Mouse (Mus musculus) right cerebral cortex, postnatal 14 days (tissue): ENCODE results near the gene Tjp1.

Source experiments
- DNase-seq: peaks from one replicate; pipeline ENCODE4 v3.0.0; 2022

Gene Tjp1

GRCm38 (mm10) chr7:65527071-65528007, at the start of gene Tjp1:
TSS of gene Tjp1 (minus strand) at chr7:65527781.
- peak; percentile 72 for DNase-seq

GRCm38 (mm10) chr7:65577118-65577517, 49.5 kb upstream of the Tjp1 start:
- DNase-seq, result peak; percentile 24

DNA sequence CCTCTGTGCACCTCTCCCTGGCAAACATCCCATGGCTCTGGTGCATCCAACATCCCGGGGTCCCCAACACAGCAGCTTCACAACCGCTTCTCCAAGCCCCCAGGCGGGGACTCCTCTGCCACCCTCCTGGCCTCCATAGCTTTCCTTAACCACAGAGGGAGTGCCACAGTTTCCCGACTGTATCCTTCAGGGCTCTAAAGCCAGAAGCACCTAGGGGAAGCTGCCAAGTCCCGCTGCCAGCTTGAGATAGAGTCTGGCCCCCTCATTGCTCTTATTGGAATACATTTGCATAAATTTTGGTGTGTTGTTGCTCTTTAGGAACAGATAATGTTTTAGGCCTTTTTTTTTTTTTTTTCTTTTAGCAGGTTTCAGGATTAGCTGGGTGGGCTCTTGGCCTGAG, 45.1 kb upstream of the Tjp1 start:
- DNase-seq, result peak; percentile 24

DNA sequence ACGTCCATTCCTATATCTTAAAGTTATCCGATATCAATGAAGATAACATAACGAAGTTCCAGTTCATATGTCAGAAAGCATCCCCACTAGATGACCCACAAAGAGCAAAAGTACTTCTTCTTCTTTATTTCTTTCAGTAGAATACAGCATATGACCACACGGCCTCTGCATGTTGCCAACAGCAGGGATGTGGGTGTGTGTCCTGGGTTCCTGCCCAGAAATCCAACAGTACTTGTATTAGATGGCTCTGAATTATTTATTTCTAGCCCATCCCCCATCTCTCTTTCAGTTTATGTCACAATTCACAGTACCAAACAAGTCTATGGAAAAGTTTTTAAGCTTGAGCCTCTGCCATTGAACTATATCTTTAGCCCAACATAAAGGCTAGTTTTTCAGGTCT, 43.1 kb upstream of the Tjp1 start:
- DNase-seq, result no peak

DNA sequence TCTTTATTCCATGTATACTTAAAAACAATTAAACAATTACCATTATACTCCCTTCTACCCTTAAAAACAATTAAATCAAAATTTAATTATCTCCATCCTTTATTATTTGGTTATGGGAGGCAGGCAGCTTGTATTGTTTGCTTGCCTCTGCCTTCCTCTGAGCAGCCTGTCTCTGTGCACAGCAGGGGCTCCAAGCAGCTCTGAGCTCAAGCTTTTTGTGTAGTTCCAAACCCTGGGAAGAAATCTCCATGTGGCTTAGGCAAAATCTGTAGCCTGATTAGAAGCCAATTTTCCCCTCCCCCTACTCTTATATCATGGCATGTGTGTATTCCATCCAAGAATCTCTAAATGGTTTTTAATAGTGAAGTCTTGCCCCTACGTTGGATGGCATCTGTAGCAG, 28.4 kb upstream of the Tjp1 start:
- no peak for DNase-seq

GRCm38 (mm10) chr7:65545741-65546140, 18.2 kb upstream of the Tjp1 start:
- DNase-seq, result no peak

DNA sequence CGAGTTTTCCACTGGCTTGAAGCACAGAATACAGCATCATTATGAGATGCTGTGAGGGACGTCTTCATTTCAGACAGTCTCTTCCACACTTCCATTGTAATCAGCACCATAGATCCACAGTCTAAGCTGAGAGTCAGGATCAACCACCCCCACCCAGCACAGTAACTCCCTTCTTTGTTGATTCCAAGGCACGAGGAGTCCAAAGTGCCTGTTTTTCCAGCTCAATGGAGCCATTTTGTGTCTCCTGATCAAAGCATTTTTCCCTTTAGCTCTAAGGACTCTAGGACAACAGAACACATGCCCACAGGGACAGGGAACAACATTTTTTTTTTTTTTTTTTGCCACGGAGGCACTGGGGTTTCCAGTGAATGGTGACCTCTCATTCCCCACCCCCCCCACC, 5.1 kb upstream of the Tjp1 start:
- no peak for DNase-seq

GRCm38 (mm10) chr7:65523116-65523515, 4.5 kb downstream of the Tjp1 start:
- no peak for DNase-seq

DNA sequence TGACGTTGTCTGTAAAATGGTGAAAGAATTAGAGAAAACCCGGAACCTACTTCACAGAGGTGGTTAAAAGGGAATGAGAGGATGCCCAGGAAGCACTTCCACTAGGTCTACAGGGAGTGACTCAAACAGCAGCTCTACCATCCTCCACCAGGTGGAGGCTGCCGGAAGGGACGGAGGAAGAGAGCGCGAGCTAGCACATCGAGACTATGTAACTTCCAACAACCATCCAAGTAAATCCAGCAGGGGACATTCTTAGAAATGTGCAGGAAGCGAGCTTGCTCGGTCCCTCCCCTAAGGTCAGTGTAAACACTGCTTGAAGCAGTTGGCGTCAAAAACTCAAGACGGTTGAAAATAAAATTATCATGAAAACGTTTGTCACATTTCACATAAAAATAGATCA, 5.1 kb downstream of the Tjp1 start:
- DNase-seq, result no peak

- DNase-seq, result no peak
Measured at GRCm38 (mm10) chr7:65520622-65521021, 7.0 kb downstream of the Tjp1 start.

DNA sequence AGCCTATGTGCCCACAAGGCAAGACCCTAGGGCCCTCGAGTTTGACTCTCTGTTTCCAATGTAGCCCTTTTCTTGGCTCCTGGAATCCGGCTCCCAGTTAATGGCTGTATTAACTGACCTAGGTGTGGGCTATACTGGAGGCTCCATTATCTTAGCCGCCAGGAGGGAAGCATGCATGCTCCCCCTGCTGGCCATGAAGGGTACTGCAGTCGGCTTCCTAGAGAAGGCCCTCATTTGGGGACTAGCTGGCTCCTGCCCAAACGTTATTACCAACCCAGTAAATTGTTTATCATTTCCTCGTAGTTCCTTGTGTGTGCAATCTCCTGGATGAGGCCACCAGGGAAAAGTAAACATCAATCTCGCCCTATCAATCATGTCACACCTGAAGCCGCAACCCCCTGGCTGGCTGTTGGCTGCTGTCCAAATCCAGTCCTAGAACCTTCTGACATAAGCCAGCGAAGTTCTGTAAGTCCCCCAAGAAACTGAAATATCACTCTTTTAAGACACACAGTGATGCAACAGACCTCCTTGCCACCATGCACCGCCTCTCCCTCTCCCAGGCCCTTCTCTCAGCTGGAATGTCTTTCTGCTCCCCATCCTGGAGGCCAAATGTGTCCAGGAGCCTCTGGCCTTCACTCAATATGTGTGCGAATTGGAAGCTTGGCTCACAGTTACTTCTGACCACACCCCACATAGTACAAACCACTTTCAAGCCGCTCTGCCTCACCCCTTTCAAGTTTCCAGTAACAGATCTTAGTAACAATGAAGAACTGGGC, 7.6 kb downstream of the Tjp1 start:
- peak; percentile 64 for DNase-seq

DNA sequence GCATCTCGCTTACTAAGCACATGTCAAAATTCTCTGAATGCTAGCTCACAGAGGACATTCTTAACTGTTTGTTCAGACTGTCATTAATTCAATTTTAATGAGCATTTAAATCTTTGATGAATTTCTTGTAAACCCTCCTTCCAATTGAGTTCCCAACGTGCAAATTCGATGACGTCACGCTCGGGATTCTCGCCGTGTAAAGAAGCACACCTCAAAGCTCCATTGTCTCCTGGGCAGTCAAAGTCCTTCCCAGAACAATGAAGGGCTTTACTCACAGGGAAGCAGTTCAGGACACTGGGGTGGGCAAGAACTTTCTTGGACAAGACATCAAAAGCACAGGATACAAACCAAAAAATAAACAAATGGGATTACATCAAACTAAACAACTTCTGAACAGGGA, 10.7 kb downstream of the Tjp1 start:
- no peak for DNase-seq

DNA sequence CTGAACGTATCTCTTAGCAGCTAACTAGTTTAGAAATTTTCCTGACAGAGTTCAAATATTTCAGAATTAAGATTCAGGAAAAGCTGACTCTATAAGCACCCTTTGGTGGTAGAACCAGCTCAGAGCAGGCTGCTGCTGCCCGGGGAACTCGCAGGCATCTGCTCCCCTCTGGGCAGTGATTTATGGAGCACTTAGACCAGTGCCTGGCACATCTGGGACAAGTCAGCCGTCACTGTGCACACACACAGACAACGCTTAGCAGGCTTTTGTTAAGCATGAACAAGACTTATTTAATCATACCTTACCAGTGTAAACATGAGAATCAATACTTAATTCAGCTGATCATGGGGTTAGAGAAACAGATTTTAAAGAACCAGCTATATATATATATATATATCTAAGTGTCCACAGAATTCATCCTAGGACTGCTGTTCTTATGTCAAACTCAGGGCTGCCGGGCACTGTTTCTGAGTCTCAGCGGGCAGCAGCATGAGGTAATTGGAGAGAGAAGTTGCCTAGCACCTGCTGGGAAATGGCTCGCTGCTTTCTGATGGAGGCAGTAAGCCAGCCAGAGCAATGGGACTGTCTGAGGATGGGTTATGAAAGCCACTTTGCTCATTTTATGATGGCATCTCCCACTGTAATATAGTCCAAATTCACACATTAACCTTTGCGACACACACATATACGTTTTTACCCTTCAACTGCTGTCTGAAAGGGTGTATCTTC, 14.0 kb downstream of the Tjp1 start:
- DNase-seq, result peak; percentile 17

DNA sequence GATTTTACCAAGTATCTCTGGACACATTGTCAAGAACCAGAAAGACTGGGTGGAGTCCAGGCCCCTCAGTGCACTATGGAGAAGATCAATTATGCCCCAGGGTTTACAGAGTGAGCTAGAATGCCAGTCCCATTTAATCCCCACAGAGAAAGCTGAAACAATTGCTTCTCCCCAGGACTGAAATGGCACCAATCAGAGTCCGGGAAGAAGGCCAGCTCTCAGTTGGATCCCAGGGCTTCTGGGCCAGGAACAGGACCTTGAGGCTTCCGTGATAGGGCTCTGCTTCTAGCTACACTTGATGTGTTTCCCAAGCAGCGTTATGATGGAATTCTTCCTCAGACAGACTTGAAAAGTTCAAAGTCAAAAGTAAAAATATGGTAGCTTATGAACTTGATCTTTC, 18.2 kb downstream of the Tjp1 start:
- DNase-seq, result peak; percentile 41

- no peak for DNase-seq
Measured at GRCm38 (mm10) chr7:65507341-65507740, 20.2 kb downstream of the Tjp1 start.

GRCm38 (mm10) chr7:65502486-65503322, 24.9 kb downstream of the Tjp1 start:
- no peak for DNase-seq

DNA sequence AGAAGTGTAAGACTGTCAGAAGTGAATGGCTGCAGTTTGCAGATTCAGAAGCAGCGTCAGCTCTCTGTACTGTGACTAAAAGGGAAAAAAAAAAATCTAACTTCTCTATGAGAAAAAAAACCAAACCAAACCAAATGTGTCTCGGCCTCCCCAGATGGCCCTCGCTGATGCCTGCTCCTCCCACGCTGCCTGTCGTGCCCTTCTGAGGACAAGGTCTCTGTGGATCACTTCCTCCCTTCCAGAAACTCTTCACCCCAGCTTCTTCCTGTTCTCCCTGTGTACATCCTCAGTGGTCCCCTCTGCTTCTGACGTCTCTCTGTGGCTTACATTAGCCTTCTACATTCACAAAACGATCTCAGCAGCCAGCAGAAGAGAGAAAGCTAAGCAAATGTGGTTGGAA, 26.8 kb downstream of the Tjp1 start:
- no peak for DNase-seq

DNA sequence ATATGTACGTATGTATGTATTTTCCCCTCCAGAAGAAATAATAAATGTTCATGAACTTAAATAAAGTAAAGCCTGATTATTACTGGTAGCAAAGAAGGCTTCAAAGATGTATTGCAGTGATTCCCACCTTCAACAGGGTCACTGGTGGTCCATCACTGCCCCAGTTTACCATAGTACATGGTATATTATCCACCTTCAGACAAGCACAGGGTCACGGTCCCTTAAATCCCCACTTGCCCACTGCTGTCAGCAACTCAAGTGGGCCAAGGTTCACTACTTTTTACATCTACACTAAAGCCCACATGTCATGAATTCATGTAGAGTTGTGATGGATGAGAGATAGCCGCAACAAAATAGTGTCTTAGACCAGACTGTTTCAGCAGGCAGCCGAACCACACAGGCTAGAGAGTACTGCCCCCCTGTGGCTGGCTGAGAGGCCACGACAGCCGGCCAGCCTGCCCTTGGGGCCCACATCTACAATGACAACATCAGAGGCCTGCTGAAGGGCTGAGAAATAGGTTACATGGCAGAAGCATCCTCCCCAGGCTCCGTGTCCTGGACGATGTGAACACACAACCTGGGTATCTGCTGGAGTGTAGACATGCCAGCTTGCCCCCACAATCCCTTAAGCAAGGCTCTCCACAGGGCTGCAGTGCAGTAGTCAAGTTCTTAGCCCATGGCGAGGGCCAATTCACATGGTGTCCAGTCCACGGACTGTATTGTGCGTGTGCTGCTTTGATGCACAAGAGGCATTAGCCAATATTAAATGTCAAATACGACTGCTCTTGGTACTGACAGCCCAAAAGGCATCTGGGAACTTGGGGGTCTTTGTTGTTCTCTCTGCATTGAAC, 29.6 kb downstream of the Tjp1 start:
- peak; percentile 73 for DNase-seq

- DNase-seq, result no peak
Measured at GRCm38 (mm10) chr7:65490526-65490925, 37.1 kb downstream of the Tjp1 start.

- no peak for DNase-seq
Measured at GRCm38 (mm10) chr7:65489742-65490141, 37.8 kb downstream of the Tjp1 start.

- no peak for DNase-seq
Measured at GRCm38 (mm10) chr7:65489195-65489594, 38.4 kb downstream of the Tjp1 start.
